Mouse (Mus musculus) stomach, postnatal 0 days (tissue): ENCODE measurements around the gene Sh3bgrl2. TPM values are rescaled to one million over a fixed set of nuclear protein-coding genes. Genes with fewer than 3 reads are reported as not detected.
A peak's percentile ranks its signal among the peaks of the same experiment; 100 is the strongest.

Source experiments
- ATAC-seq: fragments of 200-750 bp; cut with Nextera tagmentation; 2 replicates; pipeline ENCODE4 v1.8.0; 2017; ENCODE audit not compliant: low FRiP score, low TSS enrichment
- DNase-seq: peaks from one replicate; pipeline ENCODE4 v3.0.0-alpha.2; 2016; ENCODE audit warnings: low spot score
- H3K27ac ChIP-seq: fragments of 300-500 bp; sonication (generic); replicated peaks from 2 replicates; pipeline ENCODE4 v1.5.1; 2014; ENCODE audit warnings: mild to moderate bottlenecking, control low read depth
- H3K27me3 ChIP-seq: fragments of 300-500 bp; sonication (generic); 2 replicates; pipeline ENCODE4 v1.6.1; 2014; ENCODE audit warnings: low read length; ENCODE audit not compliant: control insufficient read depth, insufficient read depth
- H3K36me3 ChIP-seq: fragments of 300-500 bp; sonication (generic); 2 replicates; pipeline ENCODE4 v1.6.1; 2014; ENCODE audit warnings: low read length, mixed read lengths; ENCODE audit not compliant: control insufficient read depth, insufficient read depth
- H3K4me1 ChIP-seq: fragments of 300-500 bp; sonication (generic); replicated peaks from 2 replicates; pipeline ENCODE4 v1.6.1; 2014; ENCODE audit warnings: antibody characterized with exemption; ENCODE audit not compliant: control insufficient read depth, insufficient read depth
- H3K4me2 ChIP-seq: fragments of 300-500 bp; sonication (generic); replicated peaks from 2 replicates; pipeline ENCODE4 v1.6.1; 2014; ENCODE audit warnings: low read depth, mild to moderate bottlenecking, control low read depth, moderate library complexity
- H3K4me3 ChIP-seq: fragments of 300-500 bp; sonication (generic); 2 replicates; pipeline ENCODE4 v1.5.1; 2014; ENCODE audit warnings: low read depth, low read length, control low read depth
- H3K9ac ChIP-seq: fragments of 300-500 bp; sonication (generic); 2 replicates; pipeline ENCODE4 v1.6.1; 2014; ENCODE audit warnings: mild to moderate bottlenecking, low read length, control low read depth, mixed read lengths
- H3K9me3 ChIP-seq: fragments of 300-500 bp; sonication (generic); 2 replicates; pipeline ENCODE4 v1.6.1; 2016; ENCODE audit warnings: low read length; ENCODE audit not compliant: control insufficient read depth
- CTCF ChIP-seq: IDR thresholded peaks from 2 replicates; pipeline ENCODE4 v1.5.1; 2016; ENCODE audit warnings: antibody characterized with exemption, low read depth, mild to moderate bottlenecking, moderate library complexity
- EP300 ChIP-seq: optimal IDR thresholded peaks from 2 replicates; pipeline ENCODE3; 2016; ENCODE audit warnings: antibody characterized with exemption
- WGBS: fragments of 180-500 bp; shearing (Covaris S2); extraction: QIAGEN DNeasy Blood & Tissue Kit; methylation state at CpG from one replicate; pipeline ENCODE4 v1.1.7; 2014; 5-methylcytosine and 5-hydroxymethylcytosine counted together
- polyA plus RNA-seq: library from polyadenylated mRNA; unstranded; fragments of >200 nt; fragmentation: Nextera tagmentation; extraction: Ambion mirVana; gene quantifications from 2 replicates; pipeline ENCODE4 v1.2.1, GENCODE M21; 2015

Sh3bgrl2 gene
- polyA plus RNA-seq, 1 experiment from 2014 or later: 114 TPM

- H3K4me2 ChIP-seq: no peak overlapping the region
- WGBS: 31% methylated on average over 3 of the region's 3 CpGs
- H3K4me3 ChIP-seq: no peak overlapping the region
- peaks cover 3% of the 10 kb centered on the region; the same call in 1 of the 2 replicates for H3K4me1 ChIP-seq
- H3K36me3 ChIP-seq: no peaks in the 10 kb centered on the region
- no peaks in the 10 kb centered on the region for H3K9me3 ChIP-seq
- H3K9ac ChIP-seq: no peak overlapping the region
- ATAC-seq (no peak), DNase-seq (peak; percentile 42)
- no peaks in the 10 kb centered on the region for H3K27me3 ChIP-seq
- no peak overlapping the region for H3K27ac ChIP-seq
- TF ChIP-seq EP300 (no peak), CTCF (peak; percentile 87)
Observed at GRCm38 (mm10) chr9:83576689-83577057, 28.5 kb downstream of the Sh3bgrl2 start.

- no peak for ATAC-seq
- TF ChIP-seq EP300 (no peak), CTCF (no peak)
- 89% methylated on average over 7 of the region's 7 CpGs for WGBS
Observed at GRCm38 (mm10) chr9:83577260-83577659, 29.1 kb downstream of the Sh3bgrl2 start.

GRCm38 (mm10) chr9:83579049-83579448 lies 30.9 kb downstream of the Sh3bgrl2 start:
- WGBS: 76% methylated on average over 4 of the region's 4 CpGs
- no peaks in the 10 kb centered on the region for H3K36me3 ChIP-seq
- ATAC-seq: no peak
- no peak overlapping the region for H3K4me3 ChIP-seq
- no peak overlapping the region for H3K9ac ChIP-seq
- TF ChIP-seq EP300 (no peak), CTCF (no peak)
- no peak overlapping the region for H3K4me2 ChIP-seq
- no peaks in the 10 kb centered on the region for H3K27me3 ChIP-seq
- DNase-seq: no peak
- no peak overlapping the region for H3K27ac ChIP-seq
- H3K9me3 ChIP-seq: no peaks in the 10 kb centered on the region
- H3K4me1 ChIP-seq: no peaks in the 10 kb centered on the region

More at GRCm38 (mm10) chr9:83577260-83577659, 29.1 kb downstream of the Sh3bgrl2 start:
- Histone ChIP-seq H3K36me3 (no peaks in the 10 kb centered on the region), H3K4me1 (peaks cover 3% of the 10 kb centered on the region; the same call in 1 of the 2 replicates), H3K9me3 (no peaks in the 10 kb centered on the region), H3K27me3 (no peaks in the 10 kb centered on the region), H3K9ac (no peak overlapping the region), H3K4me3 (no peak overlapping the region), H3K4me2 (no peak overlapping the region), H3K27ac (no peak overlapping the region)
- no peak for DNase-seq

- TF ChIP-seq CTCF: no peak
- no peak for TF ChIP-seq EP300
- Histone ChIP-seq H3K4me3 (no peak overlapping the region), H3K9me3 (no peaks in the 10 kb centered on the region), H3K36me3 (no peaks in the 10 kb centered on the region), H3K27me3 (no peaks in the 10 kb centered on the region), H3K4me2 (no peak overlapping the region), H3K9ac (no peak overlapping the region), H3K4me1 (no peaks in the 10 kb centered on the region), H3K27ac (no peak overlapping the region)
- ATAC-seq: no peak
- no peak for DNase-seq
- 51% methylated on average over 7 of the region's 7 CpGs for WGBS
Observed at GRCm38 (mm10) chr9:83582748-83583147, 34.6 kb downstream of the Sh3bgrl2 start.

- no peak overlapping the region for H3K4me2 ChIP-seq
- no peak overlapping the region for H3K27ac ChIP-seq
- no peak overlapping the region for H3K9ac ChIP-seq
- no peaks in the 10 kb centered on the region for H3K9me3 ChIP-seq
- DNase-seq (no peak), ATAC-seq (no peak)
- TF ChIP-seq EP300 (no peak), CTCF (no peak)
- H3K36me3 ChIP-seq: no peaks in the 10 kb centered on the region
- H3K4me3 ChIP-seq: no peak overlapping the region
- WGBS: 90% methylated on average over 17 of the region's 17 CpGs
- H3K27me3 ChIP-seq: no peaks in the 10 kb centered on the region
- 0 out of 2 replicates have a peak, but pooled peaks cover 2% of the 10 kb centered on the region for H3K4me1 ChIP-seq
Observed at GRCm38 (mm10) chr9:83586316-83587050, 38.4 kb downstream of the Sh3bgrl2 start.

GRCm38 (mm10) chr9:83587116-83587515 lies 39.0 kb downstream of the Sh3bgrl2 start:
- WGBS: 78% methylated on average over 9 of the region's 9 CpGs

More at GRCm38 (mm10) chr9:83587116-83587515, 39.0 kb downstream of the Sh3bgrl2 start:
- Histone ChIP-seq H3K9ac (no peak overlapping the region), H3K4me3 (no peak overlapping the region), H3K4me1 (0 out of 2 replicates have a peak, but pooled peaks cover 2% of the 10 kb centered on the region), H3K9me3 (no peaks in the 10 kb centered on the region), H3K27ac (no peak overlapping the region), H3K27me3 (no peaks in the 10 kb centered on the region), H3K4me2 (no peak overlapping the region), H3K36me3 (no peaks in the 10 kb centered on the region)
- TF ChIP-seq CTCF (no peak), EP300 (no peak)
- no peak for DNase-seq
- no peak for ATAC-seq
